Mouse (Mus musculus) embryo, embryonic 10.5 days (tissue): Measurements from ENCODE around the gene Med13l.

Experiments
- DNase-seq: peaks from one replicate; pipeline ENCODE4 v3.0.0-alpha.2; 2015; ENCODE audit warnings: low spot score

Med13l gene

GRCm38 (mm10) chr5:118789776-118790175 lies 229.3 kb downstream of the Med13l start:
- no peak for DNase-seq

GRCm38 (mm10) chr5:118797811-118798210 lies 237.3 kb downstream of the Med13l start:
- DNase-seq, result no peak

GRCm38 (mm10) chr5:118801592-118801991 lies 241.1 kb downstream of the Med13l start:
- DNase-seq, result peak; percentile 36

GRCm38 (mm10) chr5:118802036-118802435 lies 241.6 kb downstream of the Med13l start:
- DNase-seq, result peak; percentile 6

GRCm38 (mm10) chr5:118808946-118809345 lies 248.5 kb downstream of the Med13l start:
- no peak for DNase-seq

- DNase-seq, result no peak
Observed at GRCm38 (mm10) chr5:118809588-118809987, 249.1 kb downstream of the Med13l start.

- peak; percentile 61 for DNase-seq
Observed at GRCm38 (mm10) chr5:118811690-118812089, 251.2 kb downstream of the Med13l start.

GRCm38 (mm10) chr5:118812421-118812820 lies 251.9 kb downstream of the Med13l start:
- DNase-seq, result no peak

- no peak for DNase-seq
Observed at GRCm38 (mm10) chr5:118812947-118813401, 252.5 kb downstream of the Med13l start.

- DNase-seq, result peak; percentile 75
Observed at GRCm38 (mm10) chr5:118814052-118814451, 253.6 kb downstream of the Med13l start.
